In the genomic region with DNA sequence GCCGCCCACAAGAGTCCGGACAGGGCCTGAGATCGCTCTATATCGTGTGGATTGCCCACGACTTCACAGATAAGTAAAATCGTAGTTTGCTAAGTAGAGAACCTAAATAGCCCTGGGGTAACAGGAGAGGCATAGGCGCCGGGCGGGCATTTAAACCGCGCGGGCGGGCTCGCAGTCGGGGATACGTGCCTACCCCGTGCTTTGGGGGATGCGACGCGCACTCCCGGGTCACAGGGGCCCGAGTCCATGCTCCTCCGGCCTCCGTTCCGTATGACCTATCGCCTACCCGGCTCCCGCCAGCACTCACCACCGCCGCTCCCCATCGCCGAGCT, we compare ENCODE assay signal across 8 mouse cellular contexts. TPM values are rescaled to one million over a fixed set of nuclear protein-coding genes. Genes with fewer than 3 reads are reported as not detected.
A peak's percentile ranks its signal among the peaks of the same experiment; 100 is the strongest.
DNase-seq lines count a peak whose midpoint lies in the region; ATAC-seq and TF ChIP-seq lines count a peak whose summit lies in the region.

No protein-coding gene starts in this region.

- H3K27me3 ChIP-seq in kidney, embryonic 14.5 days (ENCODE audit: control insufficient read depth, insufficient read depth, low read length) = no peaks in the 10 kb centered on the region
- H3K27me3 ChIP-seq in hindbrain, embryonic 13.5 days = no peaks in the 10 kb centered on the region
- H3K27me3 ChIP-seq in midbrain, embryonic 12.5 days = no peaks in the 10 kb centered on the region

- no peak for TF ChIP-seq CTCF in bone marrow macrophage, adult 2 months (IDR thresholded peaks at IDR 0.05; ENCODE audit: low read depth, low read length)

- ATAC-seq in kidney, embryonic 14.5 days (ENCODE audit: low FRiP score, low TSS enrichment) = no peak
- no peak for ATAC-seq in hindbrain, embryonic 13.5 days (ENCODE audit: low FRiP score)
- no peak for ATAC-seq in midbrain, embryonic 12.5 days (ENCODE audit: low FRiP score, low read depth)

- peak overlapping the region; percentile 60; the same call in 1 of the 2 replicates for H3K27ac ChIP-seq in kidney, embryonic 14.5 days (ENCODE audit: low read depth, low read length)
- H3K27ac ChIP-seq in bone marrow macrophage, adult 2 months (ENCODE audit: insufficient read depth, low read depth, low read length) = peak overlapping the region; percentile 60
- H3K27ac ChIP-seq in hindbrain, embryonic 13.5 days = peak overlapping the region; percentile 64; the same call in 1 of the 2 replicates
- H3K27ac ChIP-seq in midbrain, embryonic 12.5 days (replicated peaks) = peak overlapping the region; percentile 65; the same call in 1 of the 2 replicates

- peaks cover 8% of the 10 kb centered on the region; the same call in 1 of the 2 replicates for H3K4me1 ChIP-seq in kidney, embryonic 14.5 days (ENCODE audit: control insufficient read depth, insufficient read depth, low read length)
- H3K4me1 ChIP-seq in bone marrow macrophage, adult 2 months (ENCODE audit: control insufficient read depth, insufficient read depth, low read length) = peaks cover 6% of the 10 kb centered on the region; the same call in 1 of the 2 replicates
- peaks cover 14% of the 10 kb centered on the region for H3K4me1 ChIP-seq in hindbrain, embryonic 13.5 days (replicated peaks)
- peaks cover 10% of the 10 kb centered on the region for H3K4me1 ChIP-seq in midbrain, embryonic 12.5 days

- TF ChIP-seq POLR2A in bone marrow macrophage, adult 2 months (IDR thresholded peaks at IDR 0.05; ENCODE audit: borderline replicate concordance, low read depth, low read length) = no peak

- under 1% methylated on average over 32 of the region's 32 CpGs for WGBS in kidney, embryonic 14.5 days
- under 1% methylated on average over 32 of the region's 32 CpGs for WGBS in hindbrain, embryonic 13.5 days
- WGBS in midbrain, embryonic 12.5 days = under 1% methylated on average over 32 of the region's 32 CpGs

- DNase-seq in kidney, adult 18-20 months = no peak
- no peak for DNase-seq in cerebellum, postnatal 25 days
- no peak for DNase-seq in right cerebral cortex, postnatal 10 days (ENCODE audit: low spot score in 2 of 2)
- DNase-seq in thymus, postnatal 10 days (ENCODE audit: low spot score in 2 of 2) = no peak

- H3K36me3 ChIP-seq in kidney, embryonic 14.5 days (ENCODE audit: control insufficient read depth, insufficient read depth, low read length) = peaks cover 31% of the 10 kb centered on the region
- peaks cover 7% of the 10 kb centered on the region for H3K36me3 ChIP-seq in hindbrain, embryonic 13.5 days
- peaks cover 23% of the 10 kb centered on the region for H3K36me3 ChIP-seq in midbrain, embryonic 12.5 days

- no peaks in the 10 kb centered on the region for H3K9me3 ChIP-seq in kidney, embryonic 14.5 days (ENCODE audit: control insufficient read depth, low read length)
- no peaks in the 10 kb centered on the region for H3K9me3 ChIP-seq in hindbrain, embryonic 13.5 days
- no peaks in the 10 kb centered on the region for H3K9me3 ChIP-seq in midbrain, embryonic 12.5 days

- peak overlapping the region; percentile 85 for H3K4me3 ChIP-seq in kidney, embryonic 14.5 days (ENCODE audit: low read length)
- H3K4me3 ChIP-seq in bone marrow macrophage, adult 2 months (ENCODE audit: insufficient read depth, low read length) = peak overlapping the region; percentile 85
- peak overlapping the region; percentile 75 for H3K4me3 ChIP-seq in hindbrain, embryonic 13.5 days
- H3K4me3 ChIP-seq in midbrain, embryonic 12.5 days = peak overlapping the region; percentile 78

- peak overlapping the region; percentile 89 for H3K9ac ChIP-seq in kidney, embryonic 14.5 days (ENCODE audit: low read depth, low read length)
- peak overlapping the region; percentile 82 for H3K9ac ChIP-seq in hindbrain, embryonic 13.5 days
- peak overlapping the region; percentile 81 for H3K9ac ChIP-seq in midbrain, embryonic 12.5 days (replicated peaks)

- peak overlapping the region; percentile 65 for H3K4me2 ChIP-seq in kidney, embryonic 14.5 days (replicated peaks; ENCODE audit: low read depth, low read length)
- H3K4me2 ChIP-seq in hindbrain, embryonic 13.5 days = peak overlapping the region; percentile 80
- H3K4me2 ChIP-seq in midbrain, embryonic 12.5 days (replicated peaks) = peak overlapping the region; percentile 75

RNA-seq across cellular contexts. Expression of gene Ccnf, which starts 0.3 kb away (rescaled TPM):
- 43.9 and 66.6 TPM in 2 replicates for polyA plus RNA-seq in kidney, embryonic 14.5 days (2014; fragmentation: Nextera tagmentation; extraction: Ambion mirVana)
- 25.8 and 33.4 TPM in 2 replicates for polyA plus RNA-seq in bone marrow macrophage, adult 2 months (2012; ENCODE audit: insufficient read depth, insufficient read length, missing spikeins)
- polyA plus RNA-seq in hindbrain, embryonic 13.5 days (2015; fragmentation: Nextera tagmentation; extraction: Ambion mirVana) = 17.2 and 17.9 TPM in 2 replicates
- 76.5 and 77.3 TPM in 2 replicates for polyA plus RNA-seq in midbrain, embryonic 12.5 days (2016; fragmentation: Nextera tagmentation; extraction: Ambion mirVana)

RNA-seq across cellular contexts. Expression of gene Tedc2, which starts 30.3 kb away (rescaled TPM):
- polyA plus RNA-seq in kidney, embryonic 14.5 days (2014; fragmentation: Nextera tagmentation; extraction: Ambion mirVana) = 13.4 and 14.8 TPM in 2 replicates
- 7.7 and 8.5 TPM in 2 replicates for polyA plus RNA-seq in bone marrow macrophage, adult 2 months (2012; ENCODE audit: insufficient read depth, insufficient read length, missing spikeins)
- 11.8 and 12.8 TPM in 2 replicates for polyA plus RNA-seq in hindbrain, embryonic 13.5 days (2015; fragmentation: Nextera tagmentation; extraction: Ambion mirVana)
- 13.9 and 14.7 TPM in 2 replicates for polyA plus RNA-seq in midbrain, embryonic 12.5 days (2016; fragmentation: Nextera tagmentation; extraction: Ambion mirVana)

RNA-seq across cellular contexts. Expression of gene Ntn3, which starts 41.6 kb away (rescaled TPM):
- 4.6 and 5.3 TPM in 2 replicates for polyA plus RNA-seq in kidney, embryonic 14.5 days (2014; fragmentation: Nextera tagmentation; extraction: Ambion mirVana)
- polyA plus RNA-seq in bone marrow macrophage, adult 2 months (2012; ENCODE audit: insufficient read depth, insufficient read length, missing spikeins) = 0.47 TPM in 1 of 2 replicates, not detected in the other
- polyA plus RNA-seq in hindbrain, embryonic 13.5 days (2015; fragmentation: Nextera tagmentation; extraction: Ambion mirVana) = 4.2 and 5.2 TPM in 2 replicates
- 6.9 and 7.0 TPM in 2 replicates for polyA plus RNA-seq in midbrain, embryonic 12.5 days (2016; fragmentation: Nextera tagmentation; extraction: Ambion mirVana)

RNA-seq across cellular contexts. Expression of gene Tbc1d24, which starts 45.6 kb away (rescaled TPM):
- polyA plus RNA-seq in kidney, embryonic 14.5 days (2014; fragmentation: Nextera tagmentation; extraction: Ambion mirVana) = 5.0 and 8.2 TPM in 2 replicates
- 23.0 and 24.0 TPM in 2 replicates for polyA plus RNA-seq in bone marrow macrophage, adult 2 months (2012; ENCODE audit: insufficient read depth, insufficient read length, missing spikeins)
- polyA plus RNA-seq in hindbrain, embryonic 13.5 days (2015; fragmentation: Nextera tagmentation; extraction: Ambion mirVana) = 24.4 and 25.5 TPM in 2 replicates
- polyA plus RNA-seq in midbrain, embryonic 12.5 days (2016; fragmentation: Nextera tagmentation; extraction: Ambion mirVana) = 14.2 and 14.8 TPM in 2 replicates
